Mouse (Mus musculus) CH12.LX (cell line): ENCODE measurements around the gene Ubash3a.

Experiments used
- E2F4 ChIP-seq: IDR thresholded peaks from 2 replicates; pipeline ENCODE4 v1.6.1; 2011; ENCODE audit warnings: low read depth, low read length, improper control_type of control experiment; ENCODE audit not compliant: insufficient replicate concordance
- POLR2A ChIP-seq: IDR thresholded peaks from 2 replicates; pipeline ENCODE4 v1.6.1; 2011; ENCODE audit warnings: low read depth, mild to moderate bottlenecking, improper control_type of control experiment, low read length

DNA sequence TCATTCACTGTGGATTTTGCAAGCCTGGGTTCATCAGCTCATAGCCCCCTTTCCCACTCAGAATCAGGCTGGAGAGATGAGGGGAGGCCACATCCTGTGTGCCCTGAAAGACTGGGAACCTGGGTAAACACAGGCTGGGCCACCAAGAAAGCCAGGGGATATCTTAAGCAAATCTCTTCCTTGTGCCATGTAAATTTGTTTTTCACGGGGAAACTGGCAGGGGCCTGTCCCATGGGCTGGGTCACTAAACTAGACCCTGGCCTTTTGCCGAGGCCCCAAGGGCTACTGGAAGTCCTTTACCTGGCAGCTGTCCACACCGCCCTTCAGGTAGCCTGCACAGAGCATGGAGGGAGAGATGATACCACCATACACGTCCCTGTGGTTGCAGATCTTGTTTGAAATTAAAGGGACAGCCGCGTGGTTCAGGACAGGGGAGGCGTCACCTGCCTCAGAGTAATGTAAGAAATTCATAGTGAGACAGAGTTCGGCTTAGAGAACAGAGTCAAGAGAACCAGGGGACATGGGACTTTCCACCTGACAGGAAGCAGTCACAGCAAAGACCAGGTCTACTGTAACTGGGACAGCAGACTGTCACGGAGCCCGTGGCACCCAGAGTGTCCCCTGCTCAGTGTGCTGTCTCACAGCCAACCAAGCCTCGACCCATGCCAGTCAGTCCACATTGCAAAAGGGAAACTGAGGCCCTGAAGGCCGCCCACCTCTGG, 23.2 kb upstream of the Ubash3a start:
- TF ChIP-seq POLR2A (no peak), E2F4 (no peak)
